Mouse (Mus musculus): ENCODE measurements around the gene Rnf44. TPM values are rescaled to one million over a fixed set of nuclear protein-coding genes. Genes with fewer than 3 reads are reported as not detected.

Rnf44 gene
- polyA plus RNA-seq, 2 experiments: 70.1 to 118 TPM

DNA sequence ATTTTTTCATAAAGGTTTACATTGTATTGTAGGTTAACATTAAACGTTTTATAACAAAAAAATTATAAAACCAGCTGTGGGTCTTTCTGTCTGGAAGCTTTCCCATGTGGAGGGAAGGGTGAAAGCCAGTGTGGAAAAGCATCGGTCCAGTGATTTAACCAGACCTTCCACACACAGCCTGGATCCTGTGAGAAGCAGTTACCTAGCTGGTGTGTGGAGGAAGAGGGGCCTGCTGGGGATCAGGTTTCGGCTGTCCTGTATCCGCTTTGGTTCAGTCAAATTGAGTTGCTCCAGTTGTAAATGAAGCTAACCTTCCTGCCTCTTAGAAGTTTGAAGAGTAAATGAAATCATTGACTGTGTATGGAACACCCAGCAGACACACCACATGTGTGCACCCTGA is 29.7 kb downstream of the Rnf44 start:
- Histone ChIP-seq H3K9ac (ENCODE audit: low read depth, low read length, severe bottlenecking) (no peak overlapping the region), H3K4me2 (replicated peaks; ENCODE audit: low read depth, low read length, severe bottlenecking) (no peak overlapping the region), H3K27me3 (ENCODE audit: control insufficient read depth, insufficient read depth, low read length) (no peaks in the 10 kb centered on the region), H3K4me3 (replicated peaks; ENCODE audit: low read length) (no peak overlapping the region), H3K36me3 (ENCODE audit: control insufficient read depth, insufficient read depth, low read length) (peaks cover 41% of the 10 kb centered on the region), H3K4me1 (ENCODE audit: control insufficient read depth, insufficient read depth, low read length) (no peaks in the 10 kb centered on the region), H3K27ac (replicated peaks; ENCODE audit: low read depth, low read length) (no peak overlapping the region), H3K9me3 (ENCODE audit: control insufficient read depth, low read length) (no peaks in the 10 kb centered on the region)
- WGBS: 64% methylated on average over 4 of the region's 4 CpGs
- DNase-seq (ENCODE audit: low spot score): no peak
- no peak for TF ChIP-seq POLR2A (IDR thresholded peaks at IDR 0.05; ENCODE audit: borderline replicate concordance, extremely low read depth, insufficient read depth, insufficient read length)
- no peak for ATAC-seq (ENCODE audit: low FRiP score, low read depth)

DNA sequence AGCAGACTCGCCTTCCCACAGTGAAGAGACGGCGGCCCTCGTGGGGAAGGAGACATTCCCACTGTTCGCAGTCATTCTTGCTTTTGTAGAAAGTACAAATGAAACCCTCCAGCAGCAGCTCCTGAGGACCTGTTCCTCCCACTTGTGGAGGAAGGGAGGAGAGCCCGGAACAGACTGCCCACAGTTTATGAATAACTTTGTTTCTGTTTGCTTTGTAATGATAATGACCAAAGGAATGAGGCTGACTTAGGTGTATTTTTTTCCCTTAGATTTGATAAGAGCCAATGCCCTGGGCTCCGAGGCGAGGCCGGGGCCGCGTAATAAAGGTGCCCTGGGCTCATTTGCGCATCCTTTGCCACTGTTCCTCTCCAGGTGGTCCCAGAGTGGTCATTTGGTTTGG is 32.3 kb downstream of the Rnf44 start:
- Histone ChIP-seq H3K9me3 (ENCODE audit: control insufficient read depth, low read length) (no peaks in the 10 kb centered on the region), H3K4me1 (ENCODE audit: control insufficient read depth, insufficient read depth, low read length) (no peaks in the 10 kb centered on the region), H3K27ac (replicated peaks; ENCODE audit: low read depth, low read length) (no peak overlapping the region), H3K36me3 (ENCODE audit: control insufficient read depth, insufficient read depth, low read length) (peaks cover 60% of the 10 kb centered on the region), H3K27me3 (ENCODE audit: control insufficient read depth, insufficient read depth, low read length) (no peaks in the 10 kb centered on the region), H3K9ac (ENCODE audit: low read depth, low read length, severe bottlenecking) (no peak overlapping the region), H3K4me3 (replicated peaks; ENCODE audit: low read length) (no peak overlapping the region), H3K4me2 (replicated peaks; ENCODE audit: low read depth, low read length, severe bottlenecking) (no peak overlapping the region)
- WGBS: 91% methylated on average over 12 of the region's 12 CpGs
- ATAC-seq (ENCODE audit: low FRiP score, low read depth): no peak
- no peak for TF ChIP-seq POLR2A (IDR thresholded peaks at IDR 0.05; ENCODE audit: borderline replicate concordance, extremely low read depth, insufficient read depth, insufficient read length)
- DNase-seq (ENCODE audit: low spot score): no peak

DNA sequence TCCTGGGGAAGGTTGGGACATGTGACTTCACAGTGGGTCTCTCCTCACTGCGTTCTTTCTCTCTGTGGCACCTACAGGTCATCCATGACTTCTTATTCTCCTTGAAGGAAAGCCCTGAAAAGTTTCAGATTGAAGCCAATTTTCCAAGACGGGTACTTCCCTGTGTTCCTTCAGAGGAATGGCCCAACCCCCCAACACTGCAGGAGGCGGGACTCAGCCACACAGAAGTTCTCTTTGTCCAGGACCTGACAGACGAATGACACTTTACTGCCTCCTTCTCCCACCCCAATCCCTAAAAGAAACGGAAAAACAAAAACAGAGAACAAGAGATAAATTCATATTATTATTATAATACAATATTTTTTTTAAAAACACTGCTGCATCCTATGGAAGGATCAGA is 32.8 kb downstream of the Rnf44 start:
- Histone ChIP-seq H3K9ac (ENCODE audit: low read depth, low read length, severe bottlenecking) (no peak overlapping the region), H3K9me3 (ENCODE audit: control insufficient read depth, low read length) (no peaks in the 10 kb centered on the region), H3K27me3 (ENCODE audit: control insufficient read depth, insufficient read depth, low read length) (no peaks in the 10 kb centered on the region), H3K36me3 (ENCODE audit: control insufficient read depth, insufficient read depth, low read length) (peaks cover 65% of the 10 kb centered on the region), H3K4me3 (replicated peaks; ENCODE audit: low read length) (no peak overlapping the region), H3K4me2 (replicated peaks; ENCODE audit: low read depth, low read length, severe bottlenecking) (no peak overlapping the region), H3K4me1 (ENCODE audit: control insufficient read depth, insufficient read depth, low read length) (no peaks in the 10 kb centered on the region), H3K27ac (replicated peaks; ENCODE audit: low read depth, low read length) (no peak overlapping the region)
- WGBS: 66% methylated on average over 5 of the region's 5 CpGs
- no peak for TF ChIP-seq POLR2A (IDR thresholded peaks at IDR 0.05; ENCODE audit: borderline replicate concordance, extremely low read depth, insufficient read depth, insufficient read length)
- DNase-seq (ENCODE audit: low spot score) (no peak), ATAC-seq (ENCODE audit: low FRiP score, low read depth) (no peak)

DNA sequence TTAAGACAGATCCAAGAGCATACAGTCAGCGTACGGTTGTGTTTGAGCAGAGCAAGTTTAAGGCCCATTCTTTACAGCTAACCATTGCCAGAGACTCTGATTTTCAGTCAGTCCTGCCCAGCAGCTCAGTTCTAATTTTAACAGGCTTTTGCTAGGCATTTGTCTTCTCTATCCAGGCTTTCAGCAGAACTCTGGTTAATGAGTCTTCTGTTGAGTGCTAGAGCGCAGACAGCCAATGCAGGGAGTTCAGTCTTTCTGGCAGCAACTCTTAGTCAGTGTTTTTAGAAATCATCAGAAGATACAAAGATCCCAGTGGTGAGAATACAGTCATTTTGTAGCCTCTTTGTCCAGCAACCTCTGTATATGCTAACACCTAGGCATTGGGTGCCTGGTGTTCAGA is 43.2 kb downstream of the Rnf44 start:
- no peak for DNase-seq (ENCODE audit: low spot score)
- H3K4me2 ChIP-seq (replicated peaks; ENCODE audit: low read depth, low read length, severe bottlenecking): no peak overlapping the region
- H3K27ac ChIP-seq (replicated peaks; ENCODE audit: low read depth, low read length): no peak overlapping the region
- no peak for ATAC-seq (ENCODE audit: low FRiP score, low read depth)
- no peaks in the 10 kb centered on the region for H3K9me3 ChIP-seq (ENCODE audit: control insufficient read depth, low read length)
- H3K4me3 ChIP-seq (replicated peaks; ENCODE audit: low read length): no peak overlapping the region
- H3K9ac ChIP-seq (ENCODE audit: low read depth, low read length, severe bottlenecking): no peak overlapping the region
- no peaks in the 10 kb centered on the region for H3K27me3 ChIP-seq (ENCODE audit: control insufficient read depth, insufficient read depth, low read length)
- 98% methylated on average over 3 of the region's 3 CpGs for WGBS
- no peak for TF ChIP-seq POLR2A (IDR thresholded peaks at IDR 0.05; ENCODE audit: borderline replicate concordance, extremely low read depth, insufficient read depth, insufficient read length)
- H3K36me3 ChIP-seq (ENCODE audit: control insufficient read depth, insufficient read depth, low read length): peaks cover 97% of the 10 kb centered on the region
- H3K4me1 ChIP-seq (ENCODE audit: control insufficient read depth, insufficient read depth, low read length): no peaks in the 10 kb centered on the region

DNA sequence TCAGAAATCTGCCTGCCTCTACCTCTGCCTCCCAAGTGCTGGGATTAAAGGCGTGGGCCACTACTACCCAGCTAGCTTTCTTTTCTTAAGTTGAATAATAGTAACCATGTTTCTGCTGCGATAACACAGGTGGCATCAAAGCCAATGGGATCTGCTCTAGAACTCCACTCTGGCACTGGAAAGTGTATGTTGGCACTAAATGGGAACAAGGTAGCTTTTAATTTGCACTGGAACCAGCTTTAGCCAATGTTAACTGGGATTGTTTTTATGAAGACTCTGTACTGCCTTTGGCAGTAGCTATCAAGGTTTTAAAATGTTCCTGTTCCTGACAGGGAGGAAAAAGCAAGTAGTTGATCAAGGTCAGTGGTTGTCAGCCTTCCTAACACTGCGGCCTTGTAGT is 58.7 kb downstream of the Rnf44 start:
- Histone ChIP-seq H3K4me1 (ENCODE audit: control insufficient read depth, insufficient read depth, low read length) (no peaks in the 10 kb centered on the region), H3K9me3 (ENCODE audit: control insufficient read depth, low read length) (no peaks in the 10 kb centered on the region), H3K27ac (replicated peaks; ENCODE audit: low read depth, low read length) (no peak overlapping the region), H3K4me2 (replicated peaks; ENCODE audit: low read depth, low read length, severe bottlenecking) (no peak overlapping the region), H3K36me3 (ENCODE audit: control insufficient read depth, insufficient read depth, low read length) (peaks cover 35% of the 10 kb centered on the region), H3K27me3 (ENCODE audit: control insufficient read depth, insufficient read depth, low read length) (no peaks in the 10 kb centered on the region), H3K4me3 (replicated peaks; ENCODE audit: low read length) (no peak overlapping the region), H3K9ac (ENCODE audit: low read depth, low read length, severe bottlenecking) (no peak overlapping the region)
- DNase-seq (ENCODE audit: low spot score) (no peak), ATAC-seq (ENCODE audit: low FRiP score, low read depth) (no peak)
- TF ChIP-seq POLR2A (IDR thresholded peaks at IDR 0.05; ENCODE audit: borderline replicate concordance, extremely low read depth, insufficient read depth, insufficient read length): no peak
- WGBS: 96% methylated on average over 3 of the region's 3 CpGs

DNA sequence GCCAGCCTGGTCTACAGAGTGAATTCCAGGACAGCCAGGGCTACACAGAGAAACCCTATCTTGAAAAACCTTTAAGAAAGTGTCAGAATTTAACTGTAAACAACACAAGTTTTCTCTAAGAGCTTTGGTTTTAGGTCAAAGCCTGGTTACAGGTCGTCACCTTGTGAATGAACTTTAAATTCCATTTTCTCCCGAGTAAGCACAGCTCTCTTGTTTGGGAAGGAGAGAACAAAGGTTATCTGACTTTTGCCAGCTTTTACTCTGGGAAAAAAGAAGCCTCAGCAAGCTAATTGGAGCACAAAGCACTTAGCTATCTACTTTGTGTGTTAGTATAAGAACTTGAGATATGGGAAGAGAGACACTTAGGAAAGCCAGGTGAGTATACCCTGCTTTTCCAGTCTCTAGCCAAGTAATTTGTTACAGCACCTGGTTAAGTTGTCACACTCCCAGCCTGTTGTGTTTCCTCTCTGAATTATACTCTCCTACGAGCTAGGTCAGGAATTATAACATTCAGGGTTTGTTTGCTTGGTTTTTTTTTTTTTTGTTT is 60.9 kb downstream of the Rnf44 start:
- H3K4me1 ChIP-seq (ENCODE audit: control insufficient read depth, insufficient read depth, low read length): peaks cover 2% of the 10 kb centered on the region; the same call in 1 of the 2 replicates
- WGBS: 75% methylated on average over 3 of the region's 3 CpGs
- H3K4me2 ChIP-seq (replicated peaks; ENCODE audit: low read depth, low read length, severe bottlenecking): no peak overlapping the region
- TF ChIP-seq POLR2A (IDR thresholded peaks at IDR 0.05; ENCODE audit: borderline replicate concordance, extremely low read depth, insufficient read depth, insufficient read length): no peak
- no peak for DNase-seq (ENCODE audit: low spot score)
- no peak for ATAC-seq (ENCODE audit: low FRiP score, low read depth)
- no peaks in the 10 kb centered on the region for H3K9me3 ChIP-seq (ENCODE audit: control insufficient read depth, low read length)
- peaks cover 26% of the 10 kb centered on the region for H3K36me3 ChIP-seq (ENCODE audit: control insufficient read depth, insufficient read depth, low read length)
- no peak overlapping the region for H3K4me3 ChIP-seq (replicated peaks; ENCODE audit: low read length)
- H3K27me3 ChIP-seq (ENCODE audit: control insufficient read depth, insufficient read depth, low read length): no peaks in the 10 kb centered on the region
- no peak overlapping the region for H3K27ac ChIP-seq (replicated peaks; ENCODE audit: low read depth, low read length)
- no peak overlapping the region for H3K9ac ChIP-seq (ENCODE audit: low read depth, low read length, severe bottlenecking)

Other genes starting within 250 kb of the Rnf44 start
- gene Thoc3, start 225.1 kb downstream of the Rnf44 start, polyA plus RNA-seq (2012; rRNA removed): 48.4 and 48.9 TPM in 2 replicates
- gene Thoc3, start 225.1 kb downstream of the Rnf44 start, polyA plus RNA-seq (2014; fragmentation: Nextera tagmentation; extraction: Ambion mirVana): 118 and 122 TPM in 2 replicates
- gene Simc1, start 190.1 kb downstream of the Rnf44 start, polyA plus RNA-seq (2012; rRNA removed): 21.0 and 25.0 TPM in 2 replicates
- gene Simc1, start 190.1 kb downstream of the Rnf44 start, polyA plus RNA-seq (2014; fragmentation: Nextera tagmentation; extraction: Ambion mirVana): 13.8 and 14.8 TPM in 2 replicates
- gene 4833439L19Rik, start 128.5 kb downstream of the Rnf44 start, polyA plus RNA-seq (2012; rRNA removed): 84.6 and 93.8 TPM in 2 replicates
- gene 4833439L19Rik, start 128.5 kb downstream of the Rnf44 start, polyA plus RNA-seq (2014; fragmentation: Nextera tagmentation; extraction: Ambion mirVana): 125 and 139 TPM in 2 replicates
- gene Arl10, start 118.9 kb downstream of the Rnf44 start, polyA plus RNA-seq (2012; rRNA removed): 33.4 and 36.7 TPM in 2 replicates
- 22.1 and 27.4 TPM in 2 replicates for gene Arl10, start 118.9 kb downstream of the Rnf44 start, polyA plus RNA-seq (2014; fragmentation: Nextera tagmentation; extraction: Ambion mirVana)
- 38.6 and 61.9 TPM in 2 replicates for gene Nop16, start 103.8 kb downstream of the Rnf44 start, polyA plus RNA-seq (2012; rRNA removed)
- 53.5 and 53.7 TPM in 2 replicates for gene Nop16, start 103.8 kb downstream of the Rnf44 start, polyA plus RNA-seq (2014; fragmentation: Nextera tagmentation; extraction: Ambion mirVana)
- 116 and 135 TPM in 2 replicates for gene Higd2a, start 103.7 kb downstream of the Rnf44 start, polyA plus RNA-seq (2012; rRNA removed)
- 174 and 188 TPM in 2 replicates for gene Higd2a, start 103.7 kb downstream of the Rnf44 start, polyA plus RNA-seq (2014; fragmentation: Nextera tagmentation; extraction: Ambion mirVana)
- 23.7 and 26.5 TPM in 2 replicates for gene Cltb, start 82.6 kb downstream of the Rnf44 start, polyA plus RNA-seq (2012; rRNA removed)
- gene Cltb, start 82.6 kb downstream of the Rnf44 start, polyA plus RNA-seq (2014; fragmentation: Nextera tagmentation; extraction: Ambion mirVana): 44.2 and 45.5 TPM in 2 replicates
- 50.1 and 55.7 TPM in 2 replicates for gene Faf2, start 72.1 kb downstream of the Rnf44 start, polyA plus RNA-seq (2012; rRNA removed)
- 99.2 and 105 TPM in 2 replicates for gene Faf2, start 72.1 kb downstream of the Rnf44 start, polyA plus RNA-seq (2014; fragmentation: Nextera tagmentation; extraction: Ambion mirVana)
- 0.06 and 0.08 TPM in 2 replicates for gene Cdhr2, start 7.6 kb upstream of the Rnf44 start, polyA plus RNA-seq (2012; rRNA removed)
- gene Cdhr2, start 7.6 kb upstream of the Rnf44 start, polyA plus RNA-seq (2014; fragmentation: Nextera tagmentation; extraction: Ambion mirVana): 0.06 TPM in 1 of 2 replicates, not detected in the other
- gene Gprin1, start 56.0 kb upstream of the Rnf44 start, polyA plus RNA-seq (2012; rRNA removed): 0.70 and 0.87 TPM in 2 replicates
- gene Gprin1, start 56.0 kb upstream of the Rnf44 start, polyA plus RNA-seq (2014; fragmentation: Nextera tagmentation; extraction: Ambion mirVana): 0.32 and 0.67 TPM in 2 replicates
- gene Sncb, start 72.7 kb upstream of the Rnf44 start, polyA plus RNA-seq (2012; rRNA removed): 0.30 TPM in 1 of 2 replicates, not detected in the other
- 0.40 TPM in 1 of 2 replicates, not detected in the other for gene Sncb, start 72.7 kb upstream of the Rnf44 start, polyA plus RNA-seq (2014; fragmentation: Nextera tagmentation; extraction: Ambion mirVana)
- gene Eif4e1b, start 90.1 kb upstream of the Rnf44 start, polyA plus RNA-seq (2012; rRNA removed): not detected in 2 replicates
- gene Eif4e1b, start 90.1 kb upstream of the Rnf44 start, polyA plus RNA-seq (2014; fragmentation: Nextera tagmentation; extraction: Ambion mirVana): not detected in 2 replicates
- gene Tspan17, start 95.5 kb upstream of the Rnf44 start, polyA plus RNA-seq (2012; rRNA removed): 2.0 and 2.6 TPM in 2 replicates
- 4.4 TPM in 2 replicates for gene Tspan17, start 95.5 kb upstream of the Rnf44 start, polyA plus RNA-seq (2014; fragmentation: Nextera tagmentation; extraction: Ambion mirVana)